Mouse (Mus musculus) erythroid progenitor cell, adult 5-6 weeks (primary cell): ENCODE data around the gene Slc15a1. TPM values are rescaled to one million over a fixed set of nuclear protein-coding genes. Genes with fewer than 3 reads are reported as not detected.

Experiments
- ATAC-seq: replicated peaks from 2 replicates; pipeline ENCODE4 v1.8.0; 2016; ENCODE audit warnings: moderate number of reproducible peaks, mild to moderate bottlenecking, moderate TSS enrichment, inconsistent platforms; ENCODE audit not compliant: poor library complexity, low FRiP score, severe bottlenecking
- total RNA-seq, 2 experiments: library from RNA; stranded (forward) in 1 of 2; stranded (reverse) in 1 of 2; fragments of 150-400 nt in 1 of 2; fragments of 186-747, 209-891 nt in 1 of 2; gene quantifications; 2 replicates each; pipeline versions ENCODE4 v1.2.3 to v1.2.4; 2015 to 2017; ENCODE audit warnings: low replicate concordance in 2 of 2

The Slc15a1 gene
- total RNA-seq, 2 experiments from 2014 or later, result not detected

GRCm38 (mm10) chr14:121456416-121457285, 48.4 kb downstream of the Slc15a1 start:
- no peak for ATAC-seq

GRCm38 (mm10) chr14:121455976-121456375, 49.1 kb downstream of the Slc15a1 start:
- no peak for ATAC-seq

GRCm38 (mm10) chr14:121455527-121455926, 49.5 kb downstream of the Slc15a1 start:
- no peak; the same call in 1 of the 2 replicates for ATAC-seq

- ATAC-seq, result no peak
Observed at GRCm38 (mm10) chr14:121453130-121453529, 51.9 kb downstream of the Slc15a1 start.

- ATAC-seq, result no peak
Observed at GRCm38 (mm10) chr14:121452227-121452626, 52.8 kb downstream of the Slc15a1 start.

GRCm38 (mm10) chr14:121451424-121452029, 53.5 kb downstream of the Slc15a1 start:
- ATAC-seq, result no peak

GRCm38 (mm10) chr14:121450504-121451423, 54.3 kb downstream of the Slc15a1 start:
- peak; percentile 60 for ATAC-seq

GRCm38 (mm10) chr14:121446951-121447350, 58.1 kb downstream of the Slc15a1 start:
- ATAC-seq, result peak; percentile 91

GRCm38 (mm10) chr14:121445194-121445593, 59.9 kb downstream of the Slc15a1 start:
- ATAC-seq, result peak; percentile 66

GRCm38 (mm10) chr14:121440807-121441206, 64.2 kb downstream of the Slc15a1 start:
- ATAC-seq, result no peak

- peak; percentile 77 for ATAC-seq
Observed at GRCm38 (mm10) chr14:121437026-121437425, 68.0 kb downstream of the Slc15a1 start.

- no peak for ATAC-seq
Observed at GRCm38 (mm10) chr14:121436455-121436854, 68.6 kb downstream of the Slc15a1 start.

- no peak for ATAC-seq
Observed at GRCm38 (mm10) chr14:121435794-121436193, 69.3 kb downstream of the Slc15a1 start.

GRCm38 (mm10) chr14:121431261-121431660, 73.8 kb downstream of the Slc15a1 start:
- no peak for ATAC-seq

- ATAC-seq, result no peak
Observed at GRCm38 (mm10) chr14:121429854-121430535, 75.1 kb downstream of the Slc15a1 start.

- ATAC-seq, result no peak
Observed at GRCm38 (mm10) chr14:121428148-121428547, 76.9 kb downstream of the Slc15a1 start.

- ATAC-seq, result no peak
Observed at GRCm38 (mm10) chr14:121426743-121427142, 78.3 kb downstream of the Slc15a1 start.

GRCm38 (mm10) chr14:121425004-121425793, 79.9 kb downstream of the Slc15a1 start:
- no peak for ATAC-seq

GRCm38 (mm10) chr14:121423341-121423751, 81.7 kb downstream of the Slc15a1 start:
- 0 out of 2 replicates have a peak, but pooled peaks have one; percentile 15 for ATAC-seq
